Mouse (Mus musculus): ENCODE data around the gene Tmem108.

- TF ChIP-seq CTCF (IDR thresholded peaks at IDR 0.05; ENCODE audit: borderline replicate concordance, control insufficient read depth, extremely low read depth, insufficient read depth, low read length, poor library complexity) (no peak), POLR2A (IDR thresholded peaks at IDR 0.05; ENCODE audit: control insufficient read depth, extremely low read depth, insufficient read depth, low read length, poor library complexity) (no peak)
Observed at GRCm38 (mm10) chr9:103489883-103490282, 271.8 kb downstream of the Tmem108 start.

Data from thymus, adult 2 months (tissue).